Mouse (Mus musculus): ENCODE measurements around the gene Rimkla.

Rimkla gene

GRCm38 (mm10) chr4:119467720-119468380 is 24.6 kb downstream of the Rimkla start:
- DNase-seq = peak; percentile 61 to 64

GRCm38 (mm10) chr4:119465841-119466240 is 26.6 kb downstream of the Rimkla start:
- DNase-seq = peak in 1 of 2 experiments; percentile 18

GRCm38 (mm10) chr4:119463756-119464419 is 28.5 kb downstream of the Rimkla start:
- no peak for DNase-seq

- peak; percentile 78 to 84 for DNase-seq
Measured at GRCm38 (mm10) chr4:119462858-119463755, 29.3 kb downstream of the Rimkla start.

- no peak for DNase-seq
Measured at GRCm38 (mm10) chr4:119462457-119462856, 30.0 kb downstream of the Rimkla start.

- peak; percentile 85 for DNase-seq
Measured at GRCm38 (mm10) chr4:119460728-119461141, 31.7 kb downstream of the Rimkla start.

- DNase-seq = peak; percentile 31 to 50
Measured at GRCm38 (mm10) chr4:119460296-119460695, 32.1 kb downstream of the Rimkla start.

- DNase-seq = no peak
Measured at GRCm38 (mm10) chr4:119453533-119453932, 38.9 kb downstream of the Rimkla start.

GRCm38 (mm10) chr4:119453128-119453527 is 39.3 kb downstream of the Rimkla start:
- DNase-seq = no peak

- DNase-seq = no peak
Measured at GRCm38 (mm10) chr4:119450436-119450835, 42.0 kb downstream of the Rimkla start.

- no peak for DNase-seq
Measured at GRCm38 (mm10) chr4:119447786-119448185, 44.6 kb downstream of the Rimkla start.

- no peak for DNase-seq
Measured at GRCm38 (mm10) chr4:119447261-119447660, 45.2 kb downstream of the Rimkla start.

- no peak for DNase-seq
Measured at GRCm38 (mm10) chr4:119442539-119442938, 49.9 kb downstream of the Rimkla start.

- DNase-seq = no peak
Measured at GRCm38 (mm10) chr4:119441836-119442235, 50.6 kb downstream of the Rimkla start.

- DNase-seq = no peak
Measured at GRCm38 (mm10) chr4:119437936-119438335, 54.5 kb downstream of the Rimkla start.

- peak; percentile 85 to 89 for DNase-seq
Measured at GRCm38 (mm10) chr4:119430678-119431077, 61.8 kb downstream of the Rimkla start.

- DNase-seq = peak in 1 of 2 experiments; percentile 13
Measured at GRCm38 (mm10) chr4:119427680-119428079, 64.7 kb downstream of the Rimkla start.

- DNase-seq = no peak
Measured at GRCm38 (mm10) chr4:119425601-119426000, 66.8 kb downstream of the Rimkla start.

GRCm38 (mm10) chr4:119425077-119425476 is 67.4 kb downstream of the Rimkla start:
- DNase-seq = no peak

GRCm38 (mm10) chr4:119422294-119422964 is 70.0 kb downstream of the Rimkla start, which contains the start of the genes Ppcs and Zmynd12:
TSS of gene Ppcs (minus strand) at chr4:119422420.
TSS of gene Zmynd12 (plus strand) at chr4:119422814.
- DNase-seq = peak; percentile 89 to 96

- DNase-seq = peak in 1 of 2 experiments; percentile 39
Measured at GRCm38 (mm10) chr4:119421921-119422293, 70.5 kb downstream of the Rimkla start.

- peak in 1 of 2 experiments; percentile 22 for DNase-seq
Measured at GRCm38 (mm10) chr4:119421191-119421590, 71.2 kb downstream of the Rimkla start.

GRCm38 (mm10) chr4:119417894-119418293 is 74.5 kb downstream of the Rimkla start:
- DNase-seq = no peak

Measured in cerebellum, adult 18-20 months (tissue).